Comparison of ENCODE assay signal across 8 mouse cellular contexts in genomic region chr8:46617690-46618620, GRCm38 (mm10). TPM values are rescaled to one million over a fixed set of nuclear protein-coding genes. Genes with fewer than 3 reads are reported as not detected.
DNase-seq lines count a peak whose midpoint lies in the region; ATAC-seq and TF ChIP-seq lines count a peak whose summit lies in the region.

No protein-coding gene starts in this region.

- no peaks in the 10 kb centered on the region for H3K9me3 ChIP-seq in E14TG2a.4 (ENCODE audit: low read length)
- no peaks in the 10 kb centered on the region for H3K9me3 ChIP-seq in kidney, embryonic 15.5 days (replicated peaks)

- peaks cover 7% of the 10 kb centered on the region; the same call in 1 of the 2 replicates for H3K36me3 ChIP-seq in E14TG2a.4 (ENCODE audit: insufficient read depth, low read length)
- H3K36me3 ChIP-seq in kidney, embryonic 15.5 days, result no peaks in the 10 kb centered on the region
- H3K36me3 ChIP-seq in testis, adult 2 months (ENCODE audit: control insufficient read depth, insufficient read depth, low read length), result no peaks in the 10 kb centered on the region

- intact Hi-C loops in gastrocnemius, postnatal 14 days (cut with DNase I; ENCODE audit: low total_unique reads), result no loop called here

- no peak for TF ChIP-seq CTCF in E14TG2a.4 (conservative IDR thresholded peaks at IDR 0.05; ENCODE audit: low read length)
- TF ChIP-seq CTCF in embryonic fibroblast, embryonic 13.5 days (IDR thresholded peaks at IDR 0.05; ENCODE audit: borderline replicate concordance, insufficient read depth, low read length), result no peak
- no peak for TF ChIP-seq CTCF in testis, adult 2 months (IDR thresholded peaks at IDR 0.05; ENCODE audit: control insufficient read depth, insufficient read depth, insufficient replicate concordance, low read depth, low read length)

- H3K4me3 ChIP-seq in E14TG2a.4 (replicated peaks; ENCODE audit: low read length), result peak overlapping the region; percentile 89
- peak overlapping the region; percentile 71 for H3K4me3 ChIP-seq in embryonic fibroblast, embryonic 13.5 days (ENCODE audit: insufficient read depth, low read length)
- peak overlapping the region; percentile 69 for H3K4me3 ChIP-seq in kidney, embryonic 15.5 days (replicated peaks)
- H3K4me3 ChIP-seq in testis, adult 2 months (ENCODE audit: control insufficient read depth, low read depth, low read length), result peak overlapping the region; percentile 92

- peak; percentile 38 for DNase-seq in gastrocnemius, postnatal 14 days
- no peak for DNase-seq in gastrocnemius, adult 8-10 months (ENCODE audit: low spot score in 2 of 2)
- no peak for DNase-seq in retina, embryonic 14.5 days (ENCODE audit: low spot score)

- peak overlapping the region; percentile 42 for H3K27ac ChIP-seq in embryonic fibroblast, embryonic 13.5 days (ENCODE audit: insufficient read depth, low read length)
- H3K27ac ChIP-seq in kidney, embryonic 15.5 days, result peak overlapping the region; percentile 94
- H3K27ac ChIP-seq in testis, adult 2 months (ENCODE audit: control insufficient read depth, insufficient read depth, low read depth, low read length), result peak overlapping the region; percentile 19; the same call in 1 of the 2 replicates

- peak; percentile 59 for ATAC-seq in kidney, embryonic 15.5 days (replicated peaks; ENCODE audit: low FRiP score)
- peak; percentile 45 for ATAC-seq in megakaryocyte, adult 5-6 weeks (ENCODE audit: poor library complexity, severe bottlenecking)

- peaks cover 44% of the 10 kb centered on the region for H3K4me1 ChIP-seq in E14TG2a.4 (replicated peaks; ENCODE audit: low read depth, low read length)
- peaks cover 8% of the 10 kb centered on the region for H3K4me1 ChIP-seq in embryonic fibroblast, embryonic 13.5 days (ENCODE audit: control insufficient read depth, insufficient read depth, low read length)
- peaks cover 22% of the 10 kb centered on the region for H3K4me1 ChIP-seq in kidney, embryonic 15.5 days
- peaks cover 13% of the 10 kb centered on the region for H3K4me1 ChIP-seq in testis, adult 2 months (ENCODE audit: control insufficient read depth, insufficient read depth, low read length)

- TF ChIP-seq POLR2A in embryonic fibroblast, embryonic 13.5 days (IDR thresholded peaks at IDR 0.05; ENCODE audit: low read depth, low read length), result peak; percentile 26; the same call in 1 of the 2 replicates
- TF ChIP-seq POLR2A in testis, adult 2 months (IDR thresholded peaks at IDR 0.05; ENCODE audit: control insufficient read depth, low read depth, low read length), result no peak

- no peaks in the 10 kb centered on the region for H3K27me3 ChIP-seq in E14TG2a.4 (ENCODE audit: insufficient read depth, low read length)
- no peaks in the 10 kb centered on the region for H3K27me3 ChIP-seq in kidney, embryonic 15.5 days
- no peaks in the 10 kb centered on the region for H3K27me3 ChIP-seq in testis, adult 2 months (ENCODE audit: control insufficient read depth, insufficient read depth, low read length)

- under 1% methylated on average over 38 of the region's 38 CpGs for WGBS in kidney, embryonic 15.5 days

- H3K4me2 ChIP-seq in kidney, embryonic 15.5 days, result peak overlapping the region; percentile 73

- peak overlapping the region; percentile 78 for H3K9ac ChIP-seq in kidney, embryonic 15.5 days

RNA-seq across cellular contexts. Expression of gene Casp3, which starts 0.9 kb away (rescaled TPM):
- 1 to 10 TPM; 5.5 to 9.8 TPM for total RNA-seq in gastrocnemius, postnatal 14 days (2021)
- total RNA-seq in gastrocnemius, adult 8-10 months (2022), result 1 to 10 TPM in 2 of 4 experiments, under 1 TPM in 2; 0.77 to 2.1 (median 1.4) TPM
- 49.5 and 55.5 TPM in 2 replicates for polyA plus RNA-seq in embryonic fibroblast, embryonic 13.5 days (2011; ENCODE audit: insufficient read length, low read depth, missing spikeins)
- polyA plus RNA-seq in kidney, embryonic 15.5 days (2015; fragmentation: Nextera tagmentation; extraction: Ambion mirVana), result 80.9 and 82.5 TPM in 2 replicates
- total RNA-seq in megakaryocyte, adult 5-6 weeks (2015), result 40.0 and 41.8 TPM in 2 replicates
- total RNA-seq in megakaryocyte, adult 5-6 weeks (2017), result 74.2 and 88.3 TPM in 2 replicates
- 0.81 and 0.84 TPM in 2 replicates for polyA plus RNA-seq in testis, adult 2 months (2012; rRNA removed)

RNA-seq across cellular contexts. Expression of gene Primpol, which starts 0.9 kb away (rescaled TPM):
- total RNA-seq in gastrocnemius, postnatal 14 days (2021), result 1 to 10 TPM; 2.7 to 2.8 TPM
- 1 to 10 TPM; 1.0 to 2.6 (median 1.6) TPM for total RNA-seq in gastrocnemius, adult 8-10 months (2022)
- 19.9 and 20.5 TPM in 2 replicates for polyA plus RNA-seq in embryonic fibroblast, embryonic 13.5 days (2011; ENCODE audit: insufficient read length, low read depth, missing spikeins)
- polyA plus RNA-seq in kidney, embryonic 15.5 days (2015; fragmentation: Nextera tagmentation; extraction: Ambion mirVana), result 14.6 and 15.5 TPM in 2 replicates
- total RNA-seq in megakaryocyte, adult 5-6 weeks (2015), result 19.2 and 20.1 TPM in 2 replicates
- total RNA-seq in megakaryocyte, adult 5-6 weeks (2017), result 7.5 and 9.6 TPM in 2 replicates
- polyA plus RNA-seq in testis, adult 2 months (2012; rRNA removed), result 1.3 and 1.5 TPM in 2 replicates

Comparison
In these comparisons a context has a peak if more than half of its experiments do, and no peak if none do; other contexts are left out.
1. H3K27ac ChIP-seq: peak in every context shown above with its lines; median percentile 94 in kidney, embryonic 15.5 days; 42 in embryonic fibroblast, embryonic 13.5 days; 19 in testis, adult 2 months.